Comparison of ENCODE assay signal across 19 mouse cellular contexts in the genomic region with DNA sequence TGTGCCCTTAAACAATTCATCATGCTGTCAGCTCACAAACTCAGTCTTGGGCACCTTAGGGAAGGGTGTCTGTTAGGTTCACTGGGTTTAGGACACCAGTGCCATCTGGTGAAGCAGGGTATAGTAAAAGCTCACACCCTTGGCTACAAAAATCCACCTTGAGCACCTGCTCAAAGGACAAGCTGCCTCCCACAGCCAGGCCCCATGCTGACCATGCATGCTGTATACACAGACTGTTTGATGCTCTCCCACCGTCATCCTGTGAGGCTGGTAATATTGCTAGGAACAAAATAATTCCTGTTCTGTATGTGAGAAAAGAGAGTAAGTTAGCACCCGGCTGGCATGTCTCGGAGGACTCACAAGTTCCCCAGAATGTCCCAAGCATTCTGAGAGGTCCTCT.
A peak's percentile ranks its signal among the peaks of the same experiment; 100 is the strongest.
DNase-seq lines count a peak whose midpoint lies in the region; ATAC-seq and TF ChIP-seq lines count a peak whose summit lies in the region.
"Had no signal": no experiment of that assay in that cellular context is flagged by ENCODE, and none has a peak within 500 bp of the region (broad histone marks: within the 10 kb centered on the region; RNA-seq: fewer than 3 reads in every experiment).

No protein-coding gene starts in this region.

- H3K79me2 ChIP-seq in heart, adult 2 months (replicated peaks; ENCODE audit: control insufficient read depth, insufficient read depth, low read length), result no peaks in the 10 kb centered on the region

- no peaks in the 10 kb centered on the region for H3K36me3 ChIP-seq in midbrain, embryonic 13.5 days
- no peaks in the 10 kb centered on the region for H3K36me3 ChIP-seq in midbrain, embryonic 11.5 days (ENCODE audit: control insufficient read depth, insufficient read depth, low read length)
- no peaks in the 10 kb centered on the region for H3K36me3 ChIP-seq in hindbrain, embryonic 16.5 days (ENCODE audit: control insufficient read depth, insufficient read depth, low read length)
- H3K36me3 ChIP-seq in heart, adult 2 months (ENCODE audit: control insufficient read depth, insufficient read depth, low read length), result no peaks in the 10 kb centered on the region
- H3K36me3 ChIP-seq: heart, embryonic 15.5 days; liver, embryonic 13.5 days; neural tube, embryonic 13.5 days had no signal

- no peak for TF ChIP-seq EP300 in heart, adult 2 months (IDR thresholded peaks at IDR 0.05; ENCODE audit: insufficient read depth, low read depth, low read length)

- no peak overlapping the region for H3K4me3 ChIP-seq in midbrain, embryonic 13.5 days (replicated peaks)
- H3K4me3 ChIP-seq in midbrain, embryonic 11.5 days (ENCODE audit: low read depth, low read length), result no peak overlapping the region
- no peak overlapping the region for H3K4me3 ChIP-seq in hindbrain, embryonic 16.5 days (ENCODE audit: low read length)
- H3K4me3 ChIP-seq in heart, adult 2 months, result no peak overlapping the region
- H3K4me3 ChIP-seq: heart, embryonic 15.5 days; liver, embryonic 13.5 days; neural tube, embryonic 13.5 days had no signal

- no peak overlapping the region for H3K9ac ChIP-seq in midbrain, embryonic 13.5 days (replicated peaks)
- H3K9ac ChIP-seq in midbrain, embryonic 11.5 days (ENCODE audit: low read length), result no peak overlapping the region
- no peak overlapping the region for H3K9ac ChIP-seq in hindbrain, embryonic 16.5 days (ENCODE audit: low read depth, low read length)
- H3K9ac ChIP-seq in heart, adult 2 months (ENCODE audit: low read depth, low read length), result no peak overlapping the region
- H3K9ac ChIP-seq: heart, embryonic 15.5 days; liver, embryonic 13.5 days; lung, embryonic 14.5 days; neural tube, embryonic 13.5 days had no signal

- no peak for TF ChIP-seq POLR2A in heart, adult 2 months (IDR thresholded peaks at IDR 0.05; ENCODE audit: insufficient read depth, low read depth, low read length)

- H3K4me2 ChIP-seq in midbrain, embryonic 13.5 days (replicated peaks), result no peak overlapping the region
- H3K4me2 ChIP-seq in midbrain, embryonic 11.5 days, result no peak overlapping the region
- no peak overlapping the region for H3K4me2 ChIP-seq in hindbrain, embryonic 16.5 days (ENCODE audit: low read length)
- H3K4me2 ChIP-seq: heart, embryonic 15.5 days; liver, embryonic 13.5 days; lung, embryonic 14.5 days; neural tube, embryonic 13.5 days had no signal

- peaks cover 8% of the 10 kb centered on the region; the same call in 1 of the 2 replicates for H3K4me1 ChIP-seq in midbrain, embryonic 13.5 days (replicated peaks)
- H3K4me1 ChIP-seq in midbrain, embryonic 11.5 days (ENCODE audit: control insufficient read depth, insufficient read depth, low read length), result no peaks in the 10 kb centered on the region
- H3K4me1 ChIP-seq in hindbrain, embryonic 16.5 days (ENCODE audit: control insufficient read depth, insufficient read depth, low read depth, low read length), result peaks cover 3% of the 10 kb centered on the region
- no peaks in the 10 kb centered on the region for H3K4me1 ChIP-seq in heart, adult 2 months (ENCODE audit: control insufficient read depth, insufficient read depth, low read length)
- H3K4me1 ChIP-seq: heart, embryonic 15.5 days; liver, embryonic 13.5 days had no signal

- 0 out of 2 replicates have a peak overlapping the region, but pooled peaks have one; percentile 14 for H3K27ac ChIP-seq in midbrain, embryonic 13.5 days
- H3K27ac ChIP-seq in midbrain, embryonic 11.5 days (ENCODE audit: low read depth, low read length), result no peak overlapping the region
- H3K27ac ChIP-seq in hindbrain, embryonic 16.5 days (ENCODE audit: low read depth, low read length), result no peak overlapping the region
- H3K27ac ChIP-seq in heart, adult 2 months, result no peak overlapping the region
- H3K27ac ChIP-seq: heart, embryonic 15.5 days; liver, embryonic 13.5 days; neural tube, embryonic 13.5 days had no signal

- DNase-seq in midbrain, embryonic 11.5 days (ENCODE audit: low spot score, missing footprints), result no peak
- peak; percentile 64 to 75 for DNase-seq in cerebellum, adult 18-20 months
- peak; percentile 84 for DNase-seq in cerebellum, adult 9-11 months
- no peak for DNase-seq in layer of hippocampus, adult 9-11 months
- DNase-seq in urinary bladder, postnatal 25 days (ENCODE audit: low spot score), result no peak
- DNase-seq in heart, adult 2 months, result no peak
- DNase-seq: adrenal gland, adult 8-10 months; kidney, adult 11 months; kidney, postnatal 10 days; left cerebral cortex, postnatal 4 days; liver, embryonic 13.5 days; lung, embryonic 14.5 days; lung, postnatal 36 days; right cerebral cortex, postnatal 14 days; spleen, adult 18-20 months had no signal

- no peaks in the 10 kb centered on the region for H3K27me3 ChIP-seq in midbrain, embryonic 13.5 days
- no peaks in the 10 kb centered on the region for H3K27me3 ChIP-seq in midbrain, embryonic 11.5 days (ENCODE audit: control insufficient read depth, insufficient read depth, low read length)
- H3K27me3 ChIP-seq in hindbrain, embryonic 16.5 days (replicated peaks; ENCODE audit: control insufficient read depth, insufficient read depth, low read length), result no peaks in the 10 kb centered on the region
- no peaks in the 10 kb centered on the region for H3K27me3 ChIP-seq in heart, adult 2 months (ENCODE audit: control insufficient read depth, insufficient read depth, low read length)
- H3K27me3 ChIP-seq: heart, embryonic 15.5 days; liver, embryonic 13.5 days; neural tube, embryonic 13.5 days had no signal

- H3K9me3 ChIP-seq in midbrain, embryonic 13.5 days, result no peaks in the 10 kb centered on the region
- H3K9me3 ChIP-seq in midbrain, embryonic 11.5 days (ENCODE audit: control insufficient read depth, low read length), result no peaks in the 10 kb centered on the region
- no peaks in the 10 kb centered on the region for H3K9me3 ChIP-seq in hindbrain, embryonic 16.5 days (ENCODE audit: control insufficient read depth, low read length)
- H3K9me3 ChIP-seq: heart, embryonic 15.5 days; liver, embryonic 13.5 days; neural tube, embryonic 13.5 days had no signal

- WGBS in midbrain, embryonic 13.5 days, result 78% methylated on average over 3 of the region's 3 CpGs
- WGBS in midbrain, embryonic 11.5 days, result 85% methylated on average over 3 of the region's 3 CpGs
- 70% methylated on average over 3 of the region's 3 CpGs for WGBS in hindbrain, embryonic 16.5 days
- WGBS in heart, adult 2 months, result 86% methylated on average over 3 of the region's 3 CpGs

- no peak for TF ChIP-seq CTCF in heart, adult 2 months (IDR thresholded peaks at IDR 0.05)

- intact Hi-C loops in heart, adult 2 months (cut with DNase I), result no loop called here

- no peak for ATAC-seq in midbrain, embryonic 13.5 days
- no peak for ATAC-seq in midbrain, embryonic 11.5 days (ENCODE audit: low FRiP score)
- ATAC-seq in hindbrain, embryonic 16.5 days, result 0 out of 2 replicates have a peak, but pooled peaks have one; percentile 12

Comparison
In these comparisons a context has a peak if more than half of its experiments do, and no peak if none do; other contexts are left out.
1. DNase-seq: peak in cerebellum, adult 18-20 months (2 of 2) and cerebellum, adult 9-11 months (single experiment); none in midbrain, embryonic 11.5 days (single experiment), layer of hippocampus, adult 9-11 months (single experiment), urinary bladder, postnatal 25 days (single experiment) and heart, adult 2 months (0 of 2).